Mouse (Mus musculus) Patski (cell line): Measurements from ENCODE around the gene Ppp1r12b. TPM values are rescaled to one million over a fixed set of nuclear protein-coding genes. Genes with fewer than 3 reads are reported as not detected.

Source experiments
- ATAC-seq: fragments of 100-300 bp; one replicate; pipeline ENCODE4 v1.8.0; 2021
- CTCF ChIA-PET: fragments of 350-600 bp; sonication (Branson Sonifier 250); formaldehyde crosslinking; loops from one replicate; lab custom pipeline; 2022; ENCODE audit warnings: inconsistent platforms; lab: Charles Lee
- POLR2A ChIA-PET: fragments of 350-600 bp; sonication (Branson Sonifier 250); formaldehyde crosslinking; loops from one replicate; lab custom pipeline; 2022; ENCODE audit warnings: antibody characterized with exemption, inconsistent platforms; lab: Charles Lee
- DNase-seq: peaks from one replicate; pipeline ENCODE4 v3.0.0-alpha.2; 2011; ENCODE audit warnings: low read depth, low spot score
- H3K27me3 ChIP-seq: fragments of 371-371 bp; one replicate; pipeline ENCODE4 v1.5.1; 2021
- CTCF ChIP-seq: fragments of 100-300 bp; IDR thresholded peaks from one replicate; pipeline ENCODE4 v1.5.1; 2021
- in situ Hi-C: fragments of 300-500 bp; cut with MboI; formaldehyde crosslinking; loops from 3 replicates; pipeline ENCODE4 v1.11.1; 2018; ENCODE audit warnings: low pct_unique_long_range_greater_than_20kb, mixed read lengths
- polyA plus RNA-seq: library from polyadenylated mRNA; unstranded; gene quantifications from one replicate; pipeline ENCODE4 v1.2.3, GENCODE M21; 2021

Ppp1r12b gene
- polyA plus RNA-seq, 1 experiment from 2014 or later: 4.2 TPM

- in situ Hi-C loops: no loop called here
- no peak for TF ChIP-seq CTCF
- ChIA-PET CTCF (no interaction called here), POLR2A (no interaction called here)
- H3K27me3 ChIP-seq: no peaks in the 10 kb centered on the region
- no peak for ATAC-seq
- no peak for DNase-seq
Observed at GRCm38 (mm10) chr1:134942898-134943297, 12.8 kb downstream of the Ppp1r12b start.

GRCm38 (mm10) chr1:134940863-134941262 is 14.9 kb downstream of the Ppp1r12b start:
- DNase-seq (no peak), ATAC-seq (no peak)
- POLR2A ChIA-PET: no interaction called here
- CTCF ChIA-PET: no interaction called here
- no peaks in the 10 kb centered on the region for H3K27me3 ChIP-seq
- TF ChIP-seq CTCF: no peak
- in situ Hi-C loops: no loop called here

- H3K27me3 ChIP-seq: no peaks in the 10 kb centered on the region
- TF ChIP-seq CTCF: no peak
- POLR2A ChIA-PET: no interaction called here
- no peak for ATAC-seq
- no peak for DNase-seq
- in situ Hi-C loops: no loop called here
- CTCF ChIA-PET: interaction anchor here (0.8 to 1.2 kb wide), 3 partner anchors 14 to 84 kb away, joined by 3 read pairs; no protein-coding TSS in a partner anchor
Observed at GRCm38 (mm10) chr1:134938233-134938632, 17.5 kb downstream of the Ppp1r12b start.

GRCm38 (mm10) chr1:134936335-134936734 is 19.4 kb downstream of the Ppp1r12b start:
- no peak for ATAC-seq
- H3K27me3 ChIP-seq: no peaks in the 10 kb centered on the region
- in situ Hi-C loops: no loop called here
- no peak for TF ChIP-seq CTCF
- ChIA-PET CTCF (interaction anchor here (0.8 to 1.3 kb wide), 2 partner anchors 9 to 12 kb away, joined by 3 to 6 read pairs; no protein-coding TSS in a partner anchor), POLR2A (no interaction called here)
- no peak for DNase-seq

- TF ChIP-seq CTCF: no peak
- no peaks in the 10 kb centered on the region for H3K27me3 ChIP-seq
- ATAC-seq: no peak
- in situ Hi-C loops: no loop called here
- POLR2A ChIA-PET: no interaction called here
- CTCF ChIA-PET: no interaction called here
- no peak for DNase-seq
Observed at GRCm38 (mm10) chr1:134932431-134932830, 23.3 kb downstream of the Ppp1r12b start.

- no peak for TF ChIP-seq CTCF
- CTCF ChIA-PET: no interaction called here
- DNase-seq (no peak), ATAC-seq (no peak)
- POLR2A ChIA-PET: no interaction called here
- in situ Hi-C loops: no loop called here
- H3K27me3 ChIP-seq: no peaks in the 10 kb centered on the region
Observed at GRCm38 (mm10) chr1:134919010-134919409, 36.7 kb downstream of the Ppp1r12b start.

GRCm38 (mm10) chr1:134915421-134915820 is 40.3 kb downstream of the Ppp1r12b start:
- ATAC-seq (no peak), DNase-seq (no peak)
- TF ChIP-seq CTCF: no peak
- ChIA-PET CTCF (interaction anchor here (0.9 to 1.7 kb wide), 2 partner anchors 13 to 22 kb away, joined by 3 read pairs; no protein-coding TSS in a partner anchor), POLR2A (no interaction called here)
- in situ Hi-C loops: no loop called here
- H3K27me3 ChIP-seq: no peaks in the 10 kb centered on the region

- H3K27me3 ChIP-seq: no peaks in the 10 kb centered on the region
- POLR2A ChIA-PET: no interaction called here
- in situ Hi-C loops: no loop called here
- ATAC-seq: no peak
- TF ChIP-seq CTCF: no peak
- no peak for DNase-seq
- CTCF ChIA-PET: no interaction called here
Observed at GRCm38 (mm10) chr1:134913535-134913934, 42.2 kb downstream of the Ppp1r12b start.

- no peak for DNase-seq
- no peak for TF ChIP-seq CTCF
- ChIA-PET POLR2A (no interaction called here), CTCF (no interaction called here)
- no peaks in the 10 kb centered on the region for H3K27me3 ChIP-seq
- in situ Hi-C loops: no loop called here
- ATAC-seq: no peak
Observed at GRCm38 (mm10) chr1:134911892-134912291, 43.9 kb downstream of the Ppp1r12b start.

- TF ChIP-seq CTCF: no peak
- POLR2A ChIA-PET: no interaction called here
- CTCF ChIA-PET: no interaction called here
- H3K27me3 ChIP-seq: no peaks in the 10 kb centered on the region
- no peak for DNase-seq
- ATAC-seq: no peak
- in situ Hi-C loops: no loop called here
Observed at GRCm38 (mm10) chr1:134910037-134910436, 45.7 kb downstream of the Ppp1r12b start.

GRCm38 (mm10) chr1:134909442-134909841 is 46.3 kb downstream of the Ppp1r12b start:
- DNase-seq (no peak), ATAC-seq (peak; percentile 51)
- POLR2A ChIA-PET: no interaction called here
- in situ Hi-C loops: no loop called here
- CTCF ChIA-PET: no interaction called here
- TF ChIP-seq CTCF: no peak
- H3K27me3 ChIP-seq: no peaks in the 10 kb centered on the region

GRCm38 (mm10) chr1:134902051-134902619 is 53.6 kb downstream of the Ppp1r12b start:
- DNase-seq: no peak
- H3K27me3 ChIP-seq: no peaks in the 10 kb centered on the region
- POLR2A ChIA-PET: no interaction called here
- no peak for ATAC-seq
- in situ Hi-C loops: no loop called here
- CTCF ChIA-PET: interaction anchor here (1.1 kb wide), 1 partner anchor 13 kb away, joined by 3 read pairs; no protein-coding TSS in a partner anchor
- no peak for TF ChIP-seq CTCF
